Comparison of ENCODE assay signal across 7 mouse cellular contexts in the genomic region with DNA sequence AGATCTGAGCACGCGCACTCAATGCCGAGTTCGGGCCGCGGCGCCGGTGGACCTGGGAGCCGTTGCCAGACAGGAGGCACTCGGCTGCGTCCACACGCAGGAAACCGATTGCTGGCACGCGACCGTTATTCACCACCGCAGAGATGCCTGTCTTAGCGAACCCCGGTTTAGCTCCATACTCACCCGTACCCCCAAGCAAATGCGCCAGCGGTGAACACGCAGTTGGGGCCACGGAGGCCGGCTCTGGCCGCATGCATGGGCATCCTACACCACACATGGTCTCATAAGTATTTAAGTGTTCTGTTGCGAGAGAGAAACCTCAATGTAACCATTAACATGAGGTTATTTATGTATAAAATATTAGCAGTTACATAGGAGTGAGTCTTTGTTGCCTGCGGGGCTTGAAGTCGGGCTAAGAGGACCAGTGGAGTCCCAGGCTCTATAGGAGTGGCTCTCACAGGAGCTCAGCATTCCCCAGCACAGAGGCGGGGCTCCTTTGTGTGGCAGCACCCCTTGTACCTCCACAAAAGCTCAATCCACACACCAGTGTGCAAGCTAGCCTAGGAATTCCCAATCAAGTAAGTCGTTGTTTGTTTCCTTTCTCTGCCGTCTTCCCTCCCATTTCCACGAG. TPM values are rescaled to one million over a fixed set of nuclear protein-coding genes. Genes with fewer than 3 reads are reported as not detected.
DNase-seq lines count a peak whose midpoint lies in the region; ATAC-seq and TF ChIP-seq lines count a peak whose summit lies in the region.

No protein-coding gene starts in this region.

- TF ChIP-seq CTCF in thymus, adult 2 months (IDR thresholded peaks at IDR 0.05; ENCODE audit: borderline replicate concordance, control insufficient read depth, extremely low read depth, insufficient read depth, low read length, poor library complexity) = no peak; the same call in 1 of the 2 replicates

- ATAC-seq in forebrain, embryonic 14.5 days = peak; percentile 5; the same call in 1 of the 2 replicates
- no peak for ATAC-seq in kidney, embryonic 16.5 days (ENCODE audit: low FRiP score, low TSS enrichment)

- H3K4me3 ChIP-seq in thymus, adult 2 months (ENCODE audit: control insufficient read depth, insufficient read depth, low read length) = peak overlapping the region; percentile 31
- H3K4me3 ChIP-seq in forebrain, embryonic 14.5 days (ENCODE audit: low read depth, low read length) = peak overlapping the region; percentile 27
- peak overlapping the region; percentile 39 for H3K4me3 ChIP-seq in kidney, embryonic 16.5 days (ENCODE audit: low read length)

- H3K4me2 ChIP-seq in forebrain, embryonic 14.5 days (ENCODE audit: low read length) = peak overlapping the region; percentile 42
- peak overlapping the region; percentile 57 for H3K4me2 ChIP-seq in kidney, embryonic 16.5 days (replicated peaks; ENCODE audit: low read depth, low read length)

- 2% methylated on average over 33 of the region's 33 CpGs for WGBS in thymus, adult 2 months
- WGBS in forebrain, embryonic 14.5 days = under 1% methylated on average over 33 of the region's 33 CpGs
- WGBS in kidney, embryonic 16.5 days = under 1% methylated on average over 33 of the region's 33 CpGs

- peaks cover 33% of the 10 kb centered on the region for H3K27me3 ChIP-seq in thymus, adult 2 months (ENCODE audit: control insufficient read depth, insufficient read depth, low read length)
- peaks cover 60% of the 10 kb centered on the region for H3K27me3 ChIP-seq in forebrain, embryonic 14.5 days (replicated peaks; ENCODE audit: control insufficient read depth, insufficient read depth, low read length)
- peaks cover 92% of the 10 kb centered on the region for H3K27me3 ChIP-seq in kidney, embryonic 16.5 days (ENCODE audit: insufficient read depth, low read length)

- H3K9ac ChIP-seq in forebrain, embryonic 14.5 days (ENCODE audit: low read length) = no peak overlapping the region
- peak overlapping the region; percentile 38; the same call in 1 of the 2 replicates for H3K9ac ChIP-seq in kidney, embryonic 16.5 days (replicated peaks; ENCODE audit: low read length)

- no peaks in the 10 kb centered on the region for H3K36me3 ChIP-seq in thymus, adult 2 months (ENCODE audit: control insufficient read depth, insufficient read depth, low read length)
- H3K36me3 ChIP-seq in forebrain, embryonic 14.5 days (ENCODE audit: control insufficient read depth, insufficient read depth, low read length) = no peaks in the 10 kb centered on the region
- no peaks in the 10 kb centered on the region for H3K36me3 ChIP-seq in kidney, embryonic 16.5 days (ENCODE audit: insufficient read depth, low read length)

- no peaks in the 10 kb centered on the region for H3K9me3 ChIP-seq in forebrain, embryonic 14.5 days (replicated peaks; ENCODE audit: control insufficient read depth, low read length)
- H3K9me3 ChIP-seq in kidney, embryonic 16.5 days (ENCODE audit: low read length) = no peaks in the 10 kb centered on the region

- peaks cover 19% of the 10 kb centered on the region for H3K4me1 ChIP-seq in thymus, adult 2 months (replicated peaks; ENCODE audit: control insufficient read depth, insufficient read depth, low read length)
- peaks cover 5% of the 10 kb centered on the region; the same call in 1 of the 2 replicates for H3K4me1 ChIP-seq in forebrain, embryonic 14.5 days (ENCODE audit: control insufficient read depth, insufficient read depth, low read length)
- peaks cover 17% of the 10 kb centered on the region for H3K4me1 ChIP-seq in kidney, embryonic 16.5 days (ENCODE audit: insufficient read depth, low read length)

- peak; percentile 17 for DNase-seq in thymus, adult 2 months
- no peak for DNase-seq in thymus, adult 18-20 months
- DNase-seq in forebrain, embryonic 14.5 days (ENCODE audit: low spot score) = peak; percentile 23
- DNase-seq in neural tube, embryonic 10.5 days (ENCODE audit: extremely low spot score, low spot score) = peak; percentile 58
- no peak for DNase-seq in Muller cell, postnatal 12 days (ENCODE audit: inconsistent ontology term)
- no peak for DNase-seq in cerebellum, adult 8-10 months

- TF ChIP-seq POLR2A in thymus, adult 2 months (IDR thresholded peaks at IDR 0.05; ENCODE audit: control insufficient read depth, extremely low read depth, insufficient read depth, low read length, poor library complexity) = no peak

- H3K27ac ChIP-seq in thymus, adult 2 months (ENCODE audit: control insufficient read depth, insufficient read depth, low read length) = no peak overlapping the region
- H3K27ac ChIP-seq in forebrain, embryonic 14.5 days (ENCODE audit: low read depth, low read length) = no peak overlapping the region
- no peak overlapping the region for H3K27ac ChIP-seq in kidney, embryonic 16.5 days (ENCODE audit: low read length)

RNA-seq across cellular contexts. Expression of a gene that starts 4.6 kb away (rescaled TPM):
- 0.23 and 0.30 TPM in 2 replicates for polyA plus RNA-seq in thymus, adult 2 months (2012; rRNA removed)
- not detected in 2 replicates for polyA plus RNA-seq in forebrain, embryonic 14.5 days (2014; fragmentation: Nextera tagmentation; extraction: Ambion mirVana)
- 0.97 and 1.8 TPM in 2 replicates for polyA plus RNA-seq in kidney, embryonic 16.5 days (2015; fragmentation: Nextera tagmentation; extraction: Ambion mirVana)

RNA-seq across cellular contexts. Expression of a gene that starts 26.6 kb away (rescaled TPM):
- 37.1 and 51.0 TPM in 2 replicates for polyA plus RNA-seq in thymus, adult 2 months (2012; rRNA removed)
- 7.8 and 8.5 TPM in 2 replicates for polyA plus RNA-seq in forebrain, embryonic 14.5 days (2014; fragmentation: Nextera tagmentation; extraction: Ambion mirVana)
- 6.1 and 7.1 TPM in 2 replicates for polyA plus RNA-seq in kidney, embryonic 16.5 days (2015; fragmentation: Nextera tagmentation; extraction: Ambion mirVana)

Comparison
In these comparisons a context has a peak if more than half of its experiments do, and no peak if none do; other contexts are left out.
1. DNase-seq: peak in thymus, adult 2 months (single experiment), forebrain, embryonic 14.5 days (single experiment) and neural tube, embryonic 10.5 days (single experiment); none in thymus, adult 18-20 months (0 of 2), Muller cell, postnatal 12 days (single experiment) and cerebellum, adult 8-10 months (single experiment).
2. Peak in every context shown above with its lines, with median percentiles within 50 percentile points of each other: H3K4me3 ChIP-seq.